Mouse (Mus musculus): Measurements from ENCODE around the gene BC005624.

BC005624 gene

GRCm38 (mm10) chr2:30981790-30982513, at the start of gene BC005624, which contains the start of gene Usp20:
Gene BC005624, minus strand, starts transcription at chr2:30982201.
Gene Usp20, plus strand, starts transcription at chr2:30982279.
- peak; percentile 100 for DNase-seq (ENCODE audit: low read depth)

- no peak for DNase-seq (ENCODE audit: low read depth)
Observed at GRCm38 (mm10) chr2:31026642-31027041, 44.6 kb upstream of the BC005624 start.

- DNase-seq (ENCODE audit: low read depth): peak; percentile 26
Observed at GRCm38 (mm10) chr2:31025458-31025857, 43.5 kb upstream of the BC005624 start.

DNA sequence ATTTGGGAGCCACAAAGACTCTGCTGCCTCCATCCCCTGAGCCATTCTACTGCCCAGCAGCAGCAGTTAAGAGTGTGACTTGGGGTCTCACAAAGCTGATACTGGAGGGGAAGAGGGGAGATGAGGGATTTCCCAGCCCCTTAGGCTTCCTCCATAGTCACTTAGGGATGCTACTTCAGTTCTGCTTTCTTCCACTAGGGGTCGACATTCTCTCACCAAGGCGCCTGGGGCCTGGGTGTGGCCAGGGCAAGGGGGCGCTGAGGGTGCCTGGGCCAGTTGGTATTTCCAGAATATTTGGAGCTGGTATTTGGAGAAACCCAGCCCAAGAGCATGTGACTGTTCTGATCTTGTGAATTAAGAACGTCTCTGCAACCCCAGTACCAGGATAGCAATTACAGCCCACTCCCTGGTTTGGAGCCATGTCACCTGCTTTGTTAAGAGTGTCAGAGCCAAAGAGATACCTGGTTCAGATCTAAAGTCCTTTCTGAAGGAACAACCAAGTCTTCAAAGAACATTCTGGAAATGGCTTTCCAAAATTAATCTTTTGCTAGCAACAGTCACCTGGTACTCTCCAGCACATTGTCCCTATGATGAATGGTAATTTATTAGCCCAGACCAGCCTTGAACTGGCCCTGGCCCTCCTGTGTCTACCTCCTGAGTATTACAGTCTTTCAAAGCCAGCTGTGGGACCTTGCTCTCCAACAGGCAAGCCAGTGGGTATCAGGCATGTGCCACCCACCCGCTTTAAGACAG, 42.8 kb upstream of the BC005624 start:
- DNase-seq (ENCODE audit: low read depth): peak; percentile 82

GRCm38 (mm10) chr2:31023940-31024339, 41.9 kb upstream of the BC005624 start:
- no peak for DNase-seq (ENCODE audit: low read depth)

DNA sequence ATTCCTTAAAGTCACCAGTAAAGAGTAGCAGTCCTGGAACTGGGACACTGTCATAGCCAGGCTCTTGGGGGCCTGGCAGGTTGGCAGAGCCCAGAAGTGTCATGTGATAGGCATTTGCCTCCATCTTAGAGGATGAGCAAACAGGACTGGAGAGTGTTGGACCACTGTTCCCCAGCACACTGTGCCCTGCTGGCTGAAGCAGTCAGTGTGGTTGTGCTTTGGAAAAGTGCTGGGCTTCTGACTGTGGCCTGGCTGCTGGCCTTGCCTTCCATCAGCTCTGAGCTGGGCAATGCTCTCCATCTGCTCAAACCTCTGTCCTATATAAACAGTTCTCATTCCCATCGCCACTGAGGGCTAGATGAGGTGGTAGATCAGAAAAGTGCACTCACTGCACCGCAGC, 38.2 kb upstream of the BC005624 start:
- DNase-seq (ENCODE audit: low read depth): no peak

DNA sequence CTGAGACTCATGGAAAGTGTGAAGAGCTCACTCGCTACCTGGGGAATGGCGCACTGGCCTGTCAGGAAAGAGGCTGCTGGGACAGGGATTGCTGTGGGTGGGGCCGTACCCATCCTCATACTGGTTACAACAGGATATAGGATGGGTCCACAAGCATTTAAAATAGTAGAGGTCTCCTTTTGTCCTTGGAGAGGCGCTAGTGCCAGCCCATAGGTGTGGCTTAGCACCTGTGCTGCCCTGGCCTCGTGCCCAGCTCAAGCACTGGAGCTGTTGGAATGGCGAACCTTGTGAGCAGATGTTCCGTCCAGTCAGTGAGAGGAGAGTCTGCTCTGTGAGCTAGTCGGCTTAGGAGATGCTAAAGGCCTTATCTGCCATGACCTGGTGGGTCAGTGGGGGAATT, 37.0 kb upstream of the BC005624 start:
- no peak for DNase-seq (ENCODE audit: low read depth)

- no peak for DNase-seq (ENCODE audit: low read depth)
Observed at GRCm38 (mm10) chr2:31018519-31018918, 36.5 kb upstream of the BC005624 start.

- no peak for DNase-seq (ENCODE audit: low read depth)
Observed at GRCm38 (mm10) chr2:31017625-31018317, 35.8 kb upstream of the BC005624 start.

GRCm38 (mm10) chr2:31013371-31014120, 31.5 kb upstream of the BC005624 start:
- DNase-seq (ENCODE audit: low read depth): no peak

GRCm38 (mm10) chr2:31007208-31007607, 25.2 kb upstream of the BC005624 start:
- DNase-seq (ENCODE audit: low read depth): no peak

DNA sequence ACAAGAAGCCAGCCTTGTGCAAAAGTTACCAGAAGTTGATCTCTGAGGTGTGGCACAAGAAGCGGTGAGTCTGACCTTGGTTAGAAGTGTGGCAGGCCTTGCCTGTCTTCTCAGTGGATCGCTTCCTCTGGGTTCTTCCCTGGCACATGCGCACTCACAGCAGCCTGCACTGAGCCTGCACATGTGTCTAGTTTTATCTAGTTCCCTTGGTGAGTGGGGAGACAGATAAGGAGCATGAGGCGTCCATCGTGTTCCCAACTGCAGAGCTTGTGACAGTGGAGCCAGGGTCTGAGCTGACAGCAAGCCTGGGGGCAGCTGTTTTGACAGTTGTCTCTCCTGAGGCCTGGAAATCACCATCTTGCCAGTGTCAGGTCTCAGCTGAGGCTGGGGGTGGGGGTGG, 24.4 kb upstream of the BC005624 start:
- peak; percentile 44 for DNase-seq (ENCODE audit: low read depth)

- no peak for DNase-seq (ENCODE audit: low read depth)
Observed at GRCm38 (mm10) chr2:31005453-31005852, 23.5 kb upstream of the BC005624 start.

GRCm38 (mm10) chr2:31002857-31003256, 20.9 kb upstream of the BC005624 start:
- no peak for DNase-seq (ENCODE audit: low read depth)

- no peak for DNase-seq (ENCODE audit: low read depth)
Observed at GRCm38 (mm10) chr2:30998443-30999260, 16.7 kb upstream of the BC005624 start.

DNA sequence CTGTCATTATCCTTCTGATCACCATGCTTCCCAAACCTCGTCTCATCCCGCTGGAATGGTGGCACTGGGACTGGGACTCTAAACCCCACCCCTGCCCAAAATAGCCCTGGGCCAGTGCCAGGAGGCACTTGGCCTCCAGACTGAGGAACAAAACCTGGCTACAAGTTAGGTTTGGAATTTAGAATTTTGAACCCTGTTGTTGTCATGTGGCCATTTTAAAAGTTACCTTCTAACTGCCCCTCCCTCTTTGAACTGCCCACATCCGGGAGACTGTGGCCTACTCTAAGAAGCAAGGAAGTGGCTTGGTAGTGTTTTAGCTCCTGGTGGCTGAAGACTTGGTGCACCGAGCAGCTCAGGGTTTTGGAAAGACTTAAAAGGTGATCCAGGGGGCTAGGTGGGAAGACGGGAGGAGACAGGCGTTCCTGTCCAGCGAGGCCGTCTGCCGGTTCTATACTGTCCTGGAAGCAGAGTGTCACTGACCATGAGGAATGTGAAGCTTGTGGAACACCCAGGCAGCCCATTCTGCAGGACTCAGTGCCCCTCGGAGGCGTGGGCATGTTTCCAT, 13.5 kb upstream of the BC005624 start:
- no peak for DNase-seq (ENCODE audit: low read depth)

DNA sequence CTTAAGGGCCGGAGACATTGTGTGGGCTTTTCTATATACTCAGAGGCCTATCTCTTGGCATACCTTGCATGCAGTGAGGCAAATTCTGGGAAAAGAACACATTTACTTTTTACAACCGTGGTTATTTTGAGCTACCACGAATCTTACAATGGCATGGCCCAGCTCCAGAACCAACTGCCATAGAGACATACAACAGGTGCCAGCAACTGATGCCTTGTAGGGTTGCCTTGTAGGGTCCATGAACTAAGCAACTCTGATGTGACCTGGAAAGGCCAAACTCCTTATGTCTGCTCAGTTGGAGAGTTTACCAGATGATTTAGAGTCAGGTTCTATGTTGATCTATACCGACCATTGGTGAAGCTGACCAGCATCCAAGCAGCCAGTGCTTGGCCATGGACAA, 12.9 kb upstream of the BC005624 start:
- no peak for DNase-seq (ENCODE audit: low read depth)

DNA sequence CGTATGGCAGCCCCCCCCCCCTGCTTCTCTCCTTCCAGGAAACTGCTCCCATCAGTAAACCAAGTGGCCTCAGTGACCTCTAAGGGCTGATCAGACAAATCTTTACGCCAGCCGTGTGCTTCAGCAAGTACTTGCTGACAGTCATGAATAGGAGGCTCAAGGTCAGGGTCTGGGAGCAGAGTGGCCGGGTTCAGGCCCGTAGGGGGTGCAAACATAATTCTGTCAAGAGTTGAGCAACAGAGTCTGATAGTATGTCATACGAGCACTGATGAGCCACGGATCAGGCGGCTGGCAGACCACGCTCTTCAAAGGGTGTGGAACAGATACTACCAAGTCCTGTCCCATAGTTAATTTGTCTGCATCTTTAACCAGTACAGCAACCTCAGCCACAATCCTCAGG, 8.2 kb upstream of the BC005624 start:
- DNase-seq (ENCODE audit: low read depth): no peak

- peak; percentile 50 for DNase-seq (ENCODE audit: low read depth)
Observed at GRCm38 (mm10) chr2:30985111-30986020, 3.4 kb upstream of the BC005624 start.

DNA sequence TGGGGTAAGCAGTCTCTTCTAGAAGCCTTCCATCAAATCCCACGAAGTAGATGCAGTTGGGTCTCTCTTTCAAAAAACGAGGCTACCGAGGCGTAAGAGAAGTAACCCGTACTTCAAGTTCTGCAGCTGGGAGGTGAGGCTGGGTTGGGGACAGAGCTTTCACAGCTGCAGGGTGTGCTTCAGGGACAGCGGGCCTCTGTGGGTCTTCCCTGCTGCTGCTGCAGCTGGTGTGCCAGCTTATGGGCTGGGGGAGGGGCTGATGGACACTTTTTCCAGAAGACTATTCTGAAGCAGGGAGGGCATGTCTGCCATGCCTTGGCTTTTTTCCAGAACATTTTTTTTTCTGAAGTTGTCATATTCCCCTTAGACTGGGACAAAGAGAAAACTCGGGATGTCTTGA, 1.0 kb upstream of the BC005624 start:
- no peak for DNase-seq (ENCODE audit: low read depth)

Data from naive thymus-derived CD4-positive, alpha-beta T cell, adult 2 months (primary cell).